Mouse (Mus musculus): ENCODE measurements around the gene Jtb. TPM values are rescaled to one million over a fixed set of nuclear protein-coding genes. Genes with fewer than 3 reads are reported as not detected.

The Jtb gene
- polyA plus RNA-seq, 1 experiment, result 84.2 TPM

GRCm38 (mm10) chr3:90213956-90214684 lies 17.3 kb upstream of the Jtb start:
- Histone ChIP-seq H3K4me1 (ENCODE audit: control insufficient read depth, insufficient read depth, insufficient read length, low read length) (peaks cover 4% of the 10 kb centered on the region), H3K27ac (ENCODE audit: insufficient read depth, low read depth, low read length) (no peak overlapping the region), H3K36me3 (ENCODE audit: control insufficient read depth, insufficient read depth, low read length) (peaks cover 23% of the 10 kb centered on the region), H3K4me3 (ENCODE audit: low read depth, low read length) (peak overlapping the region; percentile 98), H3K27me3 (ENCODE audit: control insufficient read depth, insufficient read depth, low read length) (no peaks in the 10 kb centered on the region)
- WGBS, result 11% methylated on average over 12 of the region's 12 CpGs
- TF ChIP-seq CTCF (IDR thresholded peaks at IDR 0.05; ENCODE audit: extremely low read depth, insufficient read length, insufficient replicate concordance, low read depth, low read length) (no peak), POLR2A (IDR thresholded peaks at IDR 0.05; ENCODE audit: low read depth, low read length) (no peak)

GRCm38 (mm10) chr3:90215825-90216380 lies 15.5 kb upstream of the Jtb start:
- peaks cover 6% of the 10 kb centered on the region for H3K4me1 ChIP-seq (ENCODE audit: control insufficient read depth, insufficient read depth, insufficient read length, low read length)
- no peaks in the 10 kb centered on the region for H3K27me3 ChIP-seq (ENCODE audit: control insufficient read depth, insufficient read depth, low read length)
- no peak overlapping the region for H3K4me3 ChIP-seq (ENCODE audit: low read depth, low read length)
- H3K36me3 ChIP-seq (ENCODE audit: control insufficient read depth, insufficient read depth, low read length), result peaks cover 9% of the 10 kb centered on the region
- TF ChIP-seq POLR2A (IDR thresholded peaks at IDR 0.05; ENCODE audit: low read depth, low read length), result no peak
- TF ChIP-seq CTCF (IDR thresholded peaks at IDR 0.05; ENCODE audit: extremely low read depth, insufficient read length, insufficient replicate concordance, low read depth, low read length), result no peak
- no peak overlapping the region for H3K27ac ChIP-seq (ENCODE audit: insufficient read depth, low read depth, low read length)
- WGBS, result 47% methylated on average over 1 of the region's 1 CpGs

- WGBS, result 3% methylated on average over 6 of the region's 6 CpGs
Measured at GRCm38 (mm10) chr3:90220088-90220487, 11.3 kb upstream of the Jtb start.

GRCm38 (mm10) chr3:90220531-90220951 lies 10.9 kb upstream of the Jtb start:
- H3K4me3 ChIP-seq (ENCODE audit: low read depth, low read length), result peak overlapping the region; percentile 90
- TF ChIP-seq CTCF (IDR thresholded peaks at IDR 0.05; ENCODE audit: extremely low read depth, insufficient read length, insufficient replicate concordance, low read depth, low read length) (peak; percentile 6; the same call in 1 of the 2 replicates), POLR2A (IDR thresholded peaks at IDR 0.05; ENCODE audit: low read depth, low read length) (no peak)
- 1% methylated on average over 20 of the region's 20 CpGs for WGBS
- H3K36me3 ChIP-seq (ENCODE audit: control insufficient read depth, insufficient read depth, low read length), result 0 out of 2 replicates have a peak, but pooled peaks cover 1% of the 10 kb centered on the region
- H3K4me1 ChIP-seq (ENCODE audit: control insufficient read depth, insufficient read depth, insufficient read length, low read length), result peaks cover 2% of the 10 kb centered on the region; the same call in 1 of the 2 replicates
- H3K27me3 ChIP-seq (ENCODE audit: control insufficient read depth, insufficient read depth, low read length), result no peaks in the 10 kb centered on the region
- peak overlapping the region; percentile 74 for H3K27ac ChIP-seq (ENCODE audit: insufficient read depth, low read depth, low read length)

More at GRCm38 (mm10) chr3:90220088-90220487, 11.3 kb upstream of the Jtb start:
- Histone ChIP-seq H3K27me3 (ENCODE audit: control insufficient read depth, insufficient read depth, low read length) (no peaks in the 10 kb centered on the region), H3K4me1 (ENCODE audit: control insufficient read depth, insufficient read depth, insufficient read length, low read length) (peaks cover 2% of the 10 kb centered on the region; the same call in 1 of the 2 replicates), H3K36me3 (ENCODE audit: control insufficient read depth, insufficient read depth, low read length) (0 out of 2 replicates have a peak, but pooled peaks cover under 1% of the 10 kb centered on the region), H3K27ac (ENCODE audit: insufficient read depth, low read depth, low read length) (peak overlapping the region; percentile 74), H3K4me3 (ENCODE audit: low read depth, low read length) (no peak overlapping the region)
- no peak for TF ChIP-seq POLR2A (IDR thresholded peaks at IDR 0.05; ENCODE audit: low read depth, low read length)
- peak; percentile 13; the same call in 1 of the 2 replicates for TF ChIP-seq CTCF (IDR thresholded peaks at IDR 0.05; ENCODE audit: extremely low read depth, insufficient read length, insufficient replicate concordance, low read depth, low read length)

- TF ChIP-seq POLR2A (IDR thresholded peaks at IDR 0.05; ENCODE audit: low read depth, low read length) (no peak), CTCF (IDR thresholded peaks at IDR 0.05; ENCODE audit: extremely low read depth, insufficient read length, insufficient replicate concordance, low read depth, low read length) (no peak)
- Histone ChIP-seq H3K27ac (ENCODE audit: insufficient read depth, low read depth, low read length) (no peak overlapping the region), H3K4me3 (ENCODE audit: low read depth, low read length) (no peak overlapping the region), H3K4me1 (ENCODE audit: control insufficient read depth, insufficient read depth, insufficient read length, low read length) (peaks cover 2% of the 10 kb centered on the region; the same call in 1 of the 2 replicates), H3K36me3 (ENCODE audit: control insufficient read depth, insufficient read depth, low read length) (0 out of 2 replicates have a peak, but pooled peaks cover 1% of the 10 kb centered on the region), H3K27me3 (ENCODE audit: control insufficient read depth, insufficient read depth, low read length) (no peaks in the 10 kb centered on the region)
- WGBS, result 26% methylated on average over 5 of the region's 5 CpGs
Measured at GRCm38 (mm10) chr3:90221123-90221522, 10.3 kb upstream of the Jtb start.

GRCm38 (mm10) chr3:90222455-90222854 lies 8.9 kb upstream of the Jtb start:
- peaks cover 2% of the 10 kb centered on the region; the same call in 1 of the 2 replicates for H3K4me1 ChIP-seq (ENCODE audit: control insufficient read depth, insufficient read depth, insufficient read length, low read length)
- H3K27ac ChIP-seq (ENCODE audit: insufficient read depth, low read depth, low read length), result no peak overlapping the region
- H3K4me3 ChIP-seq (ENCODE audit: low read depth, low read length), result no peak overlapping the region
- 0 out of 2 replicates have a peak, but pooled peaks cover 1% of the 10 kb centered on the region for H3K36me3 ChIP-seq (ENCODE audit: control insufficient read depth, insufficient read depth, low read length)
- WGBS, result 77% methylated on average over 4 of the region's 4 CpGs
- H3K27me3 ChIP-seq (ENCODE audit: control insufficient read depth, insufficient read depth, low read length), result no peaks in the 10 kb centered on the region
- TF ChIP-seq CTCF (IDR thresholded peaks at IDR 0.05; ENCODE audit: extremely low read depth, insufficient read length, insufficient replicate concordance, low read depth, low read length), result no peak
- TF ChIP-seq POLR2A (IDR thresholded peaks at IDR 0.05; ENCODE audit: low read depth, low read length), result no peak

GRCm38 (mm10) chr3:90222941-90223340 lies 8.5 kb upstream of the Jtb start:
- 85% methylated on average over 3 of the region's 3 CpGs for WGBS
- Histone ChIP-seq H3K27me3 (ENCODE audit: control insufficient read depth, insufficient read depth, low read length) (no peaks in the 10 kb centered on the region), H3K4me1 (ENCODE audit: control insufficient read depth, insufficient read depth, insufficient read length, low read length) (peaks cover 2% of the 10 kb centered on the region; the same call in 1 of the 2 replicates), H3K4me3 (ENCODE audit: low read depth, low read length) (no peak overlapping the region), H3K27ac (ENCODE audit: insufficient read depth, low read depth, low read length) (no peak overlapping the region), H3K36me3 (ENCODE audit: control insufficient read depth, insufficient read depth, low read length) (0 out of 2 replicates have a peak, but pooled peaks cover 1% of the 10 kb centered on the region)
- TF ChIP-seq POLR2A (IDR thresholded peaks at IDR 0.05; ENCODE audit: low read depth, low read length) (no peak), CTCF (IDR thresholded peaks at IDR 0.05; ENCODE audit: extremely low read depth, insufficient read length, insufficient replicate concordance, low read depth, low read length) (no peak)

Data from small intestine, adult 2 months (tissue).